Mouse (Mus musculus): ENCODE results near the gene Nrtn. TPM values are rescaled to one million over a fixed set of nuclear protein-coding genes. Genes with fewer than 3 reads are reported as not detected.

Gene Nrtn
- total RNA-seq, 2 experiments from 2014 or later, result 3.8 to 4.1 TPM

DNA sequence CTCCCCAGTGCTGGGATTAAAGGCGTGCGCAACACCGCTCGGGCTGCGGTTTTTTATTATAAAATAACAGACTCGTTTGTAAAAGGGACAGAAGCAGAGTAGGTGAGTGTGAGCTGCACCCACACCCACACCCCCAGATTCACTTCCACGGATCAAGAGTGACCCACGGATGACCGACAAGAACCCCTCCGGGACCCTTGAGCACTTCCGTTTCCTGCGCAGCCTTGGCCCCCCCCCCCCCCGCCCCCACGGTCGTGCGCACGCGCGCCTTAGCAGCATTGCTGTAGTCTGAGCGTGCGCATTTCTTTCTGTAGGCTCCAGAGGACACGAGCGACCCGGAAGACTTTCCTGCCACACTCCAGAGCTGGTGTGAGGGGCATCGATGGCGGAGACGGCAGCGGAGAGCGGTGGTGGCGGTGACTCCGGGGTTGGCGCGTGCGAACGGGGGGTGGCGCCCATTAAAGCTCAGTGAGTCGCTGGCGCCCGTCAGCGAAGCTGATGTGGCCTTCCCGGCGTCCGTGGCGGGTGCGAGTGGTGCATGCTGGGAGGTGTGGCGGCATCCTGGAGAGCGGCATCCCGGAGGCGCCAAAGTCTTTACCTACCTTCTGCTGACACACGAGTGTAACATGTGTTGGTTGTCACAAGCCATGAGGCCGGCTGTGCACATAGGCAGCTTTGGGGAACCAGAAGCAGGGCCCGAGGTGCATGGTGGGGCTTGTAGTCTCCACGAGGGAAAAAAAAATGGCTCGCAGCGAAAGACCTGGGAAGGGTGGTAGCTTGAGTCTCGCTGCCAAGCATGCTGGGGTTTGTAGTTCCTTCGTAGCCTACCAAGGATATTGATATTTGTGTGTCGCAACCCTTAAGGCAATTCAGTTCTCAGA is 7.4 kb upstream of the Nrtn start, which contains the start of gene Dus3l:
TSS of gene Dus3l (plus strand) at position 284 of the 881 bp plus-strand sequence.
- intact Hi-C loops (cut with DNase I), result loop anchor here (2.0 to 5.0 kb wide), 2 partner anchors 47 to 66 kb away; partner anchors contain the start of genes Ndufa11, Rfx2 and Vmac

DNA sequence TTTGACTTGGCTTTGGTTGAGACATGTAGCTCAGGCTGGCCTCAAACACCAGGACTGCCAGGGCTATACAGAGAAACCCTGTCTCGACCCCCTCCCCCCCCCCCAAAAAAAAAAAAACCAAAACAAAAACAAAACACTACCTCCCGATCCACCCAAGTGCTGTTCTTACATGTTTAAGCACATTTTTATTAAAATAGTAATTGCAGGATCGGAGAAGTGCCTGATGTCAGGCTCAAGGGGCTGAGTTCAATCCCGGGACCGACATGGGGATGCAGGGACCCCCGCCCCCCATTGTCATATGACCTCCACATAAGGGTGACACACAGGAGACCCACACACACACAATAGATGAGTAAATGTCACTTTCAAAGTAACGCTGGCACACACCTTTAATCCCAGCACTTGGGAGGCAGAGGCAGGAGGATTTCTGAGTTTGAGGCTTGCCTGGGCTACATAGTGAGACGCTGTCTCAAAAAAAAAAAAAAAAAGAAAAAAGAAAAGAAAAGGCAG is 6.5 kb upstream of the Nrtn start:
- intact Hi-C loops (cut with DNase I), result loop anchor here (2.0 to 5.0 kb wide), 3 partner anchors 46 to 89 kb away; partner anchors contain the start of genes Ndufa11, Rfx2 and Vmac
- no peak for DNase-seq (ENCODE audit: low spot score in 2 of 2)

More for the DNA sequence above, 7.4 kb upstream of the Nrtn start, which contains the start of gene Dus3l:
- peak; percentile 92 for DNase-seq (ENCODE audit: low spot score in 2 of 2)

DNA sequence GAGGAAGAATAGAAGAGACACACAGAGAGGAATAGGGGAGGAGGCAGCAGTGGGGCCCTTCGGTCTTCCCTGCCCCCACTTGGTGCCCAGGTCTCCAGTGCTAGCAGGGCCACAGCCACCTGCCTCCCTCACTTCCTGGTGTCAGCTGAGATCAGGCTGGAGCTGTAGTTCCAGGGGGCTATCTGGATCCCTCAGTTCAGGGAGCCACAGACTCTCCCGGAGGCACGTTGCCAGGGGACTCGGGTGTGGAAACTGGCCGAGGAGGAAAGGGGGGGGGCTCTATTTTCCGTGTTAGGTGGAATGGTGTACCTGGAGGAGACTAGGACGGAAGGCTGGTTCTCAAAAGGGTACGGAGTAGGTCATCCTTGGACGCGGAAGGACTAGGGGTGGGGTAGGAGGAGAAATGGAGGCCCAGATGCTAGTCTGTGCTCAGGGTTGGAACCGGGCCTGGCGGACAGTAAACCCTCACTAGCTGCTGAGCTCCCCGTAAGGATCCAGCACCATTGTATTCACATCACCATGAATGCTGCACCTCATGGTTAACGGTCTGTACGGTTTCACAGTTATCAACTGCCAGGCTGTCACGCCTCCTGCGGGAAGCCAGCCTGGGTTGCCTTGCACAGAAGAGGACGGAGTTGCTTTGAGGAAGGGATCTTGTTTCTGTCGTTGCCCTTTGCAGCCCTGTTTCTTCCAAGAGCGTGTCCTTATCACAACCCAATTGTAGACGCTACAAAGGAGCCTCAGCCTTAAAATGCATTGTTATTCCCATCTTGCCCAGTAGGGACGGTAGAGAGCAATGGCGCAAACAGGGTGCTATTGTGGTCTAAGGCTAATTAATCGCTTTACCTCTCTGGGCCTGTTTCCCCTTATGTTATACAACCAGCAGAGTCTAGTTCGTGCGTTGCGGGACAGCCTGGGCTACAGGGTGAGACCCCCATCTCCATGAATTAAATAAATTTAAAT is 5.7 kb upstream of the Nrtn start:
- intact Hi-C loops (cut with DNase I), result loop anchor here (2.0 to 5.0 kb wide), 2 partner anchors 46 to 88 kb away; partner anchors contain the start of genes Ndufa11 and Vmac
- peak; percentile 65 to 74 for DNase-seq (ENCODE audit: low spot score in 2 of 2)

DNA sequence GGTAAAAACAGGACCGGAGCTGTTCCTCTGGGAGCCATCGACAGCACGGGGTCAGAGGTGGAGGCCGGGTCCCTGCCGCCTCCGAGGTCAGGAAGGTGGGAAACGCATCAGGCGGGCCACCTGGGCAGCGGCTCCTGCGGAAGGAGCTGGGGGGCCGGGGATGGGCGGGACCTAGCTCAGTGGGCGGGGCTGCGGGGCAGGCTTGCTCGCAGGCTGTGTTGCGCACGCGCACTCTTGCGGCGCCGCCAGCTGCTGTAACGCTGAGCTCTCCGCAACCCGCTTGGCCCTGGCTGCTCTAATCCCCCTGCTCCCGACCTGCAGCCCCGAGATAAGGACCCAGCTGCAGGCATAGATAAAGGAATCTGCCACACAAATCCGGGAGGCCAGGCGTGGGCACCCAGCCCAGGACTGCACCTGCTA is 4.7 kb upstream of the Nrtn start:
- peak; percentile 84 to 87 for DNase-seq (ENCODE audit: low spot score in 2 of 2)
- intact Hi-C loops (cut with DNase I), result loop anchor here (2.0 to 5.0 kb wide), 2 partner anchors 45 to 87 kb away; partner anchors contain the start of genes Ndufa11 and Vmac

DNA sequence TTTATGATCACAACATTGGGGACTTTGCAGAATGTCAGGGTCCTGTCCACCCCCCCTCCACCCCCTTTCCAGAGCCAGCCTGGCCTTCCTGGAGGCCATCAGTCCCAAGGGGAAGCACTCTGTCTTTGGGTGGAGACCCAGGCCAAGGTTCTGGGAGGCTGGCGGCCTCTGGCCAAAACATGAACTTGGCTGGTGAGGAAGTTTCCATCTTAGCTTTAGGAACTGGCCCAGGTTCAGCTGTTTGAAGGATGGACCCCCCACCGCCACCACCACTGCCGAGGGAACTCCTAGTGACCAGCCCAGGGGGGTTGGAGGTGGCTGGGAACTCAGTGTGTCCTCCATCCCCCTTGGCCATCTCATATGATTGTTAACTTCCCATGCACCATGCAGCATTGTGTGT is 3.7 kb upstream of the Nrtn start:
- no peak for DNase-seq (ENCODE audit: low spot score in 2 of 2)
- intact Hi-C loops (cut with DNase I), result loop anchor here (5.0 kb wide), 1 partner anchor 44 kb away; the partner anchor contains the start of genes Ndufa11 and Vmac

DNA sequence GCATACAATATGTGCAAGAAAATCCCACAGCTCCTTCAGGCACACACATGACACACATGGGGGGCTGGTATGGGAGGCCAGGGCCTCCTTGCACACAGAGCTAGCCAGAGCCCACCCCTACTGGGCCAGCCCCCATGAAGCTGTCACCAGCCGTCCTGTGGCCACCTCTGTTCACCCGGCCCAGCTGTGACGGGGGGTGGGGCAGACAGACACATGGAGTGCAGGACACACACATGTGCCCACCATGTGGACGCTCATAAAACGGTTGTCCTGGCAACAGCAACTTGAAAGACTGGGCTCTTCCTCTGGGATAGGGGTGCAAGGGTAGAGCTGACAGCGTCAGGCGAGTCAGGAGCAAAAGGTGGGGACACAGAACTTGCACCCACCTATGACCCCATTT is 1.9 kb upstream of the Nrtn start:
- intact Hi-C loops (cut with DNase I), result no loop called here
- DNase-seq (ENCODE audit: low spot score in 2 of 2), result no peak

DNA sequence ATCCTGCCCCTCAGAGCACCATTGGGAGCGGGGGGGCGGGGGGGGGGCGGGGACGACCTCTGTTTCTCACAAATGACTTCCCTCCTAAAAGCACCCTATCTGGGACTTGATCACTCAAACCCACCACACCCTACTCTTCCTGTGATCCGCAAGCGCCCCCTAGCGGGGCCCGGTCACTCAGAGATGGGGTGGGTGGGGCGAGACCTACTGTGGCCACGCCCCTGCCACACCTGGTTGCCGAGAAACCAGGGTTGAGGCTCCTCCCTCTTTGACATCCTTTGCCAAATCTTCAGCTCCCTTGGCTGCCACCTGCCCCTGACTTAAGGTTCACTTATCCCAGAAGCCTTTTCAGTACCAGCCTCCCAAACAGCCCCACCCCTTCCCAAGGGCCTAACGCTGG is 802 bp upstream of the Nrtn start:
- DNase-seq (ENCODE audit: low spot score in 2 of 2), result peak in 1 of 2 experiments; percentile 61
- intact Hi-C loops (cut with DNase I), result no loop called here

DNA sequence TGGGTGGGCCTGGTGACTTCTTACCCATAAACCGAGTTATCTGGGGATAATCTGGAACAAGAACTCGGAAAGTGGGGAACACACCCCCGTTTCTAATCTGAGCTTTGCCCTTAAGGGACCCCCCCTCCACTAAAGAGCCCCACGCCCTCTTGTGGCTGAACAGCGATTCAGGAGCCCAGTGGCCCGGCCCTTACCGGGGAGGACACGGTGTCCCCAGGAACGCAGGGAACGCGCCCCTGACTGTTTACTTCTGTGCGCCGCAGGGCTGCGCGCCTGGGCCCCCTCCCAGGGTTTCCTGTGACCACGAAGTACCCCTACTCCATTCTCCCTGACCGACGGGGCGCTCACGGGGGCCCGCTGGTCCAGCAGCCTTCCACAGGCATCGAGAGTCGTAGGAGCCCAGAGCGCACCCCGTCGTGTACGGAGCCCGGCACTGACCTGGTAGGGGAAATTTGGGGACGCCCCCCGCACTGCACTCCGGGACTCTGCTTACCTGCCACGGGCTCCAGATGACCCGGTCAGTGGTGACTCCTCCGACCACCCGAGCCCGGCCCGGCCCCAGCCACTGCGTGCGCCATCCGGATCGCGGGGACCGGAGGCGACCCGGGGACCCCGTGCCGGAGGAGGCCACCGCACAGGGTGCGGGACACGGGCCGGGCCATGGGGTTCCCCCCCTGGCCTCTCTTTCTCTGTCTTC is 479 bp downstream of the Nrtn start:
- no peak for DNase-seq (ENCODE audit: low spot score in 2 of 2)
- intact Hi-C loops (cut with DNase I), result no loop called here

DNA sequence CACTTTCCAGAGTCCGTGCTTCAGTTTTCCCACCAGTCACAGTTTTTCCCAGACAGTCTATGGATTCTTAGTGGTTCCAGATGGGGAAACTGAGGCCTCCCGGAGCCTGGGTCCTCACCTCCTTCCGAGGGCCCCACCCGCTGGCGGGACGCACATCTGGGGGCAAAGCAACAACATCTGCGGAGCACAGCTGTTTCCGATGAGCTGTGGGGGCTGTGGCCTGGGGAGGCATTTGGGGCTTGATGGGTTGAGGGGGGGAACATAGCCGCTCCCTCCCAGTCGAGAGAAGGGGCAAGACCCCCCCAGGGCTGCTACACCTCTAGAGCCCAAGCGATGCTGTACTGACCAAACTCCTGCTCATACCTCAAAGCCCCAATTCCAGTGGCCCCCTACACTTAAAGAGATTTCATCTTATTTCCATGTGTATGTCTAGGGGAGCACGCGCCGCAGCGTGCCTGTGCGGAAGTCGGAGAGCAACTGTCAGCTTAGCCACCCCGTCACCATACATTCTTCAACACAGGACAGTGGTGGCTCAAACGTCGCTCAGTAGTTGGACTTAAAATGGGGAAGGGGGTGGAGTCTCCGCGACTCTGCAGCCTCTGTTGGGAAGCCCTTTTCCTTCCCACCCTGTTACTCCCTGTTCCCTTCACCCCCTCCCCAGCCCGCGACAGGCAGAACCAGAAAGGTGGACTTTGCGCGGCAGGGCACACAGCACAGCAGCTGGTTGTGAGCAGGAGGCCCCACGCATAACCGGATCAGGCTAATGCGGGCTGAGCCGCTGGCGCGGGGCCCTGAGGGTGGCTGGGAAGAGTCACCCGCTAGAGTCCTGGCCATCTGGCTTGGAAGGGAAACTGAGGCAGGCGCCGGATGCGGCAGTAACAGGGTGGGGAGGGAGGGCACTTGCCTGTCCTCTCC is 2.8 kb downstream of the Nrtn start:
- intact Hi-C loops (cut with DNase I), result no loop called here

DNA sequence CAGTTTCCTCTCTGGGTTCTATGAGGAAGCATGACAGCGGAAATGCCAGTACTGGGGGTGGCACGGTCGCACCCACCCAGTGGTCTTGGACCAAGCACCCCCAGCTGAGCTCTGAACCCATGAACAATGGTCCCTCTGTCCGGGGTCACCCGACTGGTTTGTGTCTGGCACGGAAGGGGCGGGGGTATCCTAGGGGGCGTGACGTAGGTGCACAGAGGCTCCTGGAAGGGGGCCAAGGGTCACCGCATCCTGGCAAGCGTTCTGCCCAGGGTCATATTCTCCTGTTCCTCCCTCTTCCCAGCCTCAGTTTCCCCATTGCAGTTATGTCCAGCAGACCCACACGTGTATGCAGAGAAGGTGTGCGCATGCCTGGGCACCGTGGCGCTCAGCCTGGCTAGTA is 3.9 kb downstream of the Nrtn start:
- intact Hi-C loops (cut with DNase I), result no loop called here
- DNase-seq (ENCODE audit: low spot score in 2 of 2), result no peak

More for the DNA sequence above, 2.8 kb downstream of the Nrtn start:
- no peak for DNase-seq (ENCODE audit: low spot score in 2 of 2)

DNA sequence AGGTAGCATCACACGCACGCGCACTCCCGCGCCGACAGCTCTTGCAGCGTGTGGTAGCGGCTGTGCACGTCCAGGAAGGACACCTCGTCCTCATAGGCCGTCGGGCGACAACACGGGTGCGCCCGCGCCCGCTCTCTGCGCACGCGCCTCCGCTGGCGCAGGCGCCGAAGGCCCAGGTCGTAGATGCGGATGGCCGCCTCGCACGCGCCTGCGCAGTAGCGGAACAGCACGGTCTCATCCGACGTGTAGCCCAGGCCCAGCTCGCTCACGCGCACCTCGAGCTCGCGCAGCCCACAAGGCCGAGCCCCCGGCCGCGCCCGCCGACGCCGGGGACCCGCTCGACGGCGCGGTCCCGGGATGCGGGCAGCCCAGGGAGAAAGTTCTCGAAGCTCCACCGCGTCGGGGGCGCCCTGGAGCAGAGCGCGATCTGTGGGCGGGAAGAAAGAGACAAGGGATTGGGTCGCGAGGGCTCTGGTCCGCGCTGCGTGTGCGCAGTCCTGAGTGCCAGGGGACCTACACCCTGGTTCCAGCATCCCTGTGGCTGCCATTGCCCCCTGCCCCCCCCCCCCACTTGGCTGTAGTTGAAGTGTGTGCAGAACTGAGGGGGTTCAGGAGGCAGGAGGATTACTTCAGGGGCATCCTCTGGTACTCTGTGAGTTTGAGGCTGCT is 5.8 kb downstream of the Nrtn start:
- DNase-seq (ENCODE audit: low spot score in 2 of 2), result no peak
- intact Hi-C loops (cut with DNase I), result no loop called here

DNA sequence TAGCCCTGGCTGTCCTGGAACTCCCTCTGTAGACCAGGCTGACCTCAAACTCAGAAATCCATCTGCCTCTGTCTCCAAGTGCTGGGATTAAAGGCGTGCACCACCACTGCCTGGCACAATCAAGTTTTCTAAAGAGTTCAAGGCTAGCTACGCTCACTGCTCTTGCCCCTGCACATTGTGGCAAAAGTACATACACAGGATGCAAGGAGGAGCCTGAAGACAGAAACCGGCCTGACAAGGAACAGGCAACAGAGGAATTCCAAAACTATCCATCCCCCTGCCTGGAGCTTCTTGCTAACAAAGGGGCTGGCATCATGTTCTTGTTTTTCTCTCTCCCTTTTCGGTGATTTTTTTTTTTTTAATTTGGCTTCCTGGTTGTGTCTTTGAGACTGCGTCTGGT is 13.2 kb downstream of the Nrtn start:
- intact Hi-C loops (cut with DNase I), result no loop called here
- DNase-seq (ENCODE audit: low spot score in 2 of 2), result no peak

DNA sequence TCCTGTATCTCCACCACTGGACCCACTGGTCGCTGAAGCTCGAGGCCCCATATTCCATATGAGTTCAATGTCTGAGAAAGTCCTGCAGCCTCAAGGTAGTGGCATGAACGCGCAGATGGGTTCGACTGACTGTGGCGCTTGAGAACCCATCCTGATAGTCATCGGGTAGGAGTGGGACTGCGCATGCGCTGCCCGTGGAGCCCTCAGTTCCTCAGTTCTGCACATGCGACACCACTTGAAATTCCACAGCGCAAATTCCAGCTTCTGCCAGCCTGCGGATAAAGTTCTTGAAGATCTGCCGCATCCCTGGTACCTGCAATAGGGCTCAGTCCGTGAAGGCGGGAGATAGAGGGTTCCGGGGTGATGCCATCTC is 16.6 kb downstream of the Nrtn start:
- intact Hi-C loops (cut with DNase I), result no loop called here
- DNase-seq (ENCODE audit: low spot score in 2 of 2), result no peak

DNA sequence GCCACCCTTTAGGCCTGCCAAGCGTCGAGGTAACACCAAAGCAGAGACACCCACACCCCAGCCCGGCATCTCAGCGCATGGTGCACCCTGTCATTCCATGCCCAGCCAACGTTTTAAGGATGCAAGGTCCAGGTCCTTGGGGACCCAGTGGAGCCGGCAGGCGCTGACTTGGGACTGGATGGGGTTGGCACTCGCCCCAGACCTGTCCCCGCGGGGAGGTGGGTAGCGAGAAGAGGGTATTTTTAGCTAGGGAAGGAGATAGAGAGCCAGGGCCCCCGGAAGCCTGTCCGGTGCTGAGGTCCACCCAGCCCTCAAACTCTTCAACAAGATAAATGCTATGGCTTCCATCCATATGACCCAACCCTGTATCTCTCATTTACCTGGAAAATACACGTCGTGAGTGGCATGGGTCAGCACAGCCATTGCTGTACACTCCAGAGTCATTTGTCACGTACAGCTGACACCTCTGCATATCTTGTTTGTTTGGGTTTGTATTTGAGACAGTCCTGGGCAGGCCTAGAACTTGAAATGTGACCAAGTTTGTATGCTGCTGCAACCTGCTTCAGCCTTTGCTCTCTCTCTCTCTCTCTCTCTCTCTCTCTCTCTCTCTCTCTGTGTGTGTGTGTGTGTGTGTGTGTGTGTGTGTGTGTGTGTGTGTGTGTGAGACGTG is 17.1 kb downstream of the Nrtn start:
- DNase-seq (ENCODE audit: low spot score in 2 of 2), result no peak
- intact Hi-C loops (cut with DNase I), result no loop called here

DNA sequence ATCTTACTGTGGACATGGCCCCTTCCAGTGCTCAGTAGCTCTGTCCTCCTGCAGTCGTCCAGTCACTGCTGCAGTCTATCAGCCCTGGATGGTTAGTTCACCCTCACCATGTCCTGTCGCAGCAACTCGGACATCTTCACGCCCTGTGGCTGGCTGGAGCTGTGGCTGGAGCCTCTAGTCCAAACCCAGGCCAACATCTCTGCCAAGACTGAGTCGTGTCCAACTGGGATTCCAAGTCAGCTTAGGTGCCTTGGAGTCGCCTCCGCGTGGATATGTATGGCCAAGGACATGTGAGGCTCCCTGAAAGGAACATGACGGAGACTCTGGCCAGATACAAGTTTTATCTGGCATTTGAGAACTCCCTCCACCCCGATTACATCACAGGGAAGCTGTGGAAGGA is 19.1 kb downstream of the Nrtn start:
- DNase-seq (ENCODE audit: low spot score in 2 of 2), result no peak
- intact Hi-C loops (cut with DNase I), result no loop called here

DNA sequence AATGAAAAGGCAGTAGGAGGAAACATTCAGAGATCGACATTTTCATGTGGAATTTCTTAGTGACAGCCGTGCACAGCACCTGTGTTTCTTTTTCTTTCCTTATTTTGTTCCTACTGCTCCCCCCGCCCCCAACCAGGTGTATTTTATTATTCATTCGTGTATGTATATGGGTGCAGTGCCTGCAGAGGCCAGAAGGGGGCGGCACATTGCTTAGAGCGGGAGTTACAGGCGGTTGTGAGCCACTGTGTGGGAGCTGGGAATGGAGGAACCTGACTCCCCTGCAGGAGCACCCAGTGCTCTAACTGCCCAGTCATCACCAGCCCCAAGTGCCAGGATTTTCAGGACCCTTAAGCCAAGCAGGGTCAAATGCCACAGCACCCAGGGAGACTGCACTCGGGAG is 20.8 kb downstream of the Nrtn start:
- DNase-seq (ENCODE audit: low spot score in 2 of 2), result no peak
- intact Hi-C loops (cut with DNase I), result no loop called here

DNA sequence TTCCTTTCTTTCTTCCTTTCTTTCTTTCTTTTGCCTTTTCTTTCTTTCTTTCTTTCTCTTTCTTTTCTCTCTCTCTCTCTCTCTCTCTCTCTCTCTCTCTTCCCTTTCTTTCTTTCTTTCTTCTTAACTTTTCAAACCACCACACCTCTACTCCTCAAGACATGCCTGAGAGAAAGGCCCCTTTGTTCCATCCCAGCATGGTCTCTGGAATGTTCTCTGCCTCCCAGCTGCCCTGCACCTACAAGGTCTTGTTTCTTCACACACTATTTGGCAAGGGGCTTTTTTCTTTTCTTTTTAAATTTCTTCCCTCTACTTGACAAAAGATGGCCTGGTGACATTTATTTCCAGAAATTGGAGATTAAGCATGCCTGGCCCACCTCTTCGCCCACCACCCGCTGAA is 27.7 kb downstream of the Nrtn start:
- no peak for DNase-seq (ENCODE audit: low spot score in 2 of 2)
- intact Hi-C loops (cut with DNase I), result no loop called here

Data from left cerebral cortex, postnatal 25 days (tissue).